Mouse (Mus musculus) retina, adult 2 months (tissue): ENCODE measurements around the gene Atp11a.
A peak's percentile ranks its signal among the peaks of the same experiment; 100 is the strongest.

ENCODE experiments used
- DNase-seq: peaks from one replicate; pipeline ENCODE4 v3.0.0-alpha.2; 2012; ENCODE audit warnings: low read depth, low spot score

The Atp11a gene

DNA sequence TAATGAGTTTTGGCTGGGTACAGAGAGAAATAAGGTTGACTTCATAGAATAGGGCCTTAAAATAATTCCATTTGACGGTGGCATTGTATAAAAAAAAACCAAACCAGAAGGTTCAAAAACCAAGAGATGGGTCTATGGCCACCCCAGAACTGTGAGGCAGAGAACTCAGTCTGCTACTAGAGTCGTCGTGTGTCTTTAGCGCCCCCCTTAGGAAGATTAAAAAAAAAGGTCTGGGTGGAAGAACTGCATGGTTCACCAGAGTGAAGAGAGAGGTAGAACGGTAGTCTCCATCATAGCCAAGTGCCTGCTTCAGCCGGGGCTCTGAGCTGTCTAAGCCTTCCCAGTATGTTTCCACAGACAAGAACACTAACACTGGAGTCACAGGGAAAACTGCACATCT lies 54.4 kb downstream of the Atp11a start:
- peak; percentile 16 for DNase-seq

DNA sequence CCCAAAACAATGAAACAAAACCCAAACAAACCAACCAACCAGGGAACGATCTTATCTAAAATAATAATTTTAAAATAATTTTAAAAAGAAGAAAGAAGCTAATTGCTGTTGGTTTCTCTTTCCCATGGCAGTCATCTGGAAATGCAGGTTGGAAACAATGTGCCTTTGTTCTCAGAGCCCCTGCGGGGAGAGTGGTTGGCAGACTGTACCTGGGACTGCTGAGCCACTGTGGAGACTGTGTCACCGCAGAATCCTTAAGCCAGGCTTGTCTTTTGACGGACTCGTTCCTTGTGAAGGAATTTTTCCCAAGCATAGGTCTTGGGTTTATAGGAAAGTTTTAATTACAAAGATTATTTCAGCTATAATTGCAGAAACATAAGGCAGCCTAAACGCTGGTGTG lies 59.6 kb downstream of the Atp11a start:
- no peak for DNase-seq

DNA sequence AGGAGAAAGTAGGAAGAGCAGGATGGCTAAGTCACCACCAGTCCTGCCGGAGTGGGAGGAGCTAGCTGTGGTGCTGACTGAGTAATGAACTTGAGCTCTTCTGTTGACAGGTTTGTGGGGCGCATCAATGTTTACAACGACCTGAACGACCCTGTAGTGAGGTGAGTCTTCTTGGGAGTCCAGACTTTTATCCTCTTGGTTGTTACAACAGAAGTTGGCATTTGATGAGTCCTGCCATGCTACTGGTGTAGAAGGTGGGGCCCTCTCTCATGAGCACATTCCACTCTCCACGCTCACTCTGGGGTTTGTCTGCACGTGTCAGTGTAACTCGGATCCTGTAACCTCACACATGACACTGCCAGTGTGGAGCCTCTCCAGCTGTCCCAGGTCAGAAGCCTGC lies 66.1 kb downstream of the Atp11a start:
- DNase-seq, result no peak

DNA sequence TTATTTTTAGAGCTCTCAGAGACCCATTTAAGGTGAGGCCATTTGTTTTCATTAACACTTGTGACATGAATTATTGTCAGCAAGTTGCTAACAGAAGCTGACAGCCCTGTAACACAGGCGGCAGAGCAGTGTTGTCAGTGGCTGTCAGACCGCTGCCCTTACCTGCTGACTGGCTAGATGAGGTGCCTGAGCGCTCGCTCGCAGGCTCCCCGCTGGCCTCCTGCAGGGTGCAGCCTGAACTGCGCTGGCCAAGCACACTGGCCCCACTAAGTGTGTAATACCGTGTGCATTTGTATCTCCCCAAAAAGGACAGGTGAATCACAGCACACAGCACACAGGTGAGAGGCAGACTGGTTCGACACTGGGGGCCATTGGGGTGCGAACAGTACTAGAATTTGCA lies 67.7 kb downstream of the Atp11a start:
- no peak for DNase-seq

DNA sequence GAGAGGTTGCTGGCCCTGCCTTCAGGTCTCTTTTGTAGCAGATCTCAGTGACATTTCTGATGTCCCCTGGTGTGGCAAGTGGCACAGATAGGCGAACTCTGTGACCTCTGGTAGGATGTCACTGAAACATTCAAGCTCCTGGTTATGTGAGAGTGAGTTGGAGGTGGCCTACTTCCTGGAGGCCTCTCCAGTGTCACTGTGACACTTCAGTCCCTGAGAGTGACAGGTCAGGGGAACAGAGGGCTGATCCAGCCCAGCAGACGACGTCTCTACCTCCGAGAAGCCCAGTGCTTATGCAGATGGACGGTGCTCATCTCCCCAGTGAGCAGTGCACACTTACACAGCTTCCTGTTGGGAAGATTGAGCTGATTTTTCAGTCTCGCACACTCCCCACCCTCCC lies 68.4 kb downstream of the Atp11a start:
- DNase-seq, result no peak

DNA sequence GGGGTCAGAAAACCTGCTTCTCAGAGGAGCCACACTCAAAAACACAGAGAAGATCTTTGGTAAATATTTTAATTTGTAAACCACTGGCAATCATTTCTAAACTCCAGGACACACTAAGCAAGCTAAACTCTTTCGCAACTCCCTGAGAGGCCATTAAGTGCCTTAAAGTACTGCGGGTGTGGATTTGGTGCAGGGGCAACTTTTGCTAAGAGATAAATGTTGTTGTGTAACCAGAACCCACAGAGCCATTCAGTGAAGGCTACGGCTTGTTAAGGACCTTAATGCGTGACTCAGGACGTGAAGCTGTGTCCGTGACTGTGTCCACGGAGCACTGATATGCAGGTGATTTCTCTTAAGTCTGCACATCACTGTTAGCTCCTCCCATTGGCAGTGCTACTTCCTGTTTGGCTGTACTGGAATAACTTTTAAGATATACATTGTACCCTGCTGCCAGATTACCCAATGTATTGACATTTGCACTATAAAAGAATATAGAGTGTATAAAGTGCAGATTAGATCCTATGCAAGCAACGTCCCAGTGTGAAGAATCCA lies 68.9 kb downstream of the Atp11a start:
- no peak for DNase-seq

DNA sequence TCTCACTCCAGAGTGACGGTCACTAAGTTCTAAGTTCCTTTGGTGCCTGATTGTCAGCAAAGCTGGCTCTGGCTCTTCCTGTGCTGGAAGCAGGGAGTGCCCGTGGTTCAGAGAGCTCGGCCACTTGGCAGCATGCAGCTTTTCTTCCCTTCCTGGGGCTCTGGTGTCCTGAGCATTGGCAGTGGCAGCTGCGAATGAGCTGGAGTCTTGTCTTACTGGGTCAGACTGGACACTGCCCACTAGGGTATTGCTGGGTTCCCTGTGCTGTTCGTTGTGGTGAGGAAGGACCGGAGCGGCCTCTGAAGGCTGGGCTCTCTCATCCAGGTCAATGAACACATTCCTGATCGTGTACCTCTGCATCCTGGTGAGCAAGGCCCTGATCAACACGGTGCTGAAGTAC lies 70.3 kb downstream of the Atp11a start:
- no peak for DNase-seq

DNA sequence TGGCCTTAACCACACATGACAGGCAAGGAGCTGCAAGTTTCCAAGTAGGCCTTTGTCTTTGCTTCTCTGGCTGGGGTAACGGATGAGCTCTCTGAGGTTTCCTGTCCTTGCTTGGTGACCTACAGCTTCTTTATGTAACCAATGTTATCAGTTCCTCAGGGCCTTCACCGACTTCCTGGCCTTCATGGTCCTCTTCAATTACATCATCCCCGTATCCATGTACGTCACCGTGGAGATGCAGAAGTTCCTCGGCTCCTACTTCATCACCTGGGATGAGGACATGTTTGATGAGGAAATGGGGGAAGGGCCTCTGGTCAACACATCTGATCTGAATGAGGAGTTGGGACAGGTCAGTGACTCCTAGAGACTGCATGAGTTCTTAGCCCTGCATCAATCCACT lies 71.5 kb downstream of the Atp11a start:
- DNase-seq, result no peak

DNA sequence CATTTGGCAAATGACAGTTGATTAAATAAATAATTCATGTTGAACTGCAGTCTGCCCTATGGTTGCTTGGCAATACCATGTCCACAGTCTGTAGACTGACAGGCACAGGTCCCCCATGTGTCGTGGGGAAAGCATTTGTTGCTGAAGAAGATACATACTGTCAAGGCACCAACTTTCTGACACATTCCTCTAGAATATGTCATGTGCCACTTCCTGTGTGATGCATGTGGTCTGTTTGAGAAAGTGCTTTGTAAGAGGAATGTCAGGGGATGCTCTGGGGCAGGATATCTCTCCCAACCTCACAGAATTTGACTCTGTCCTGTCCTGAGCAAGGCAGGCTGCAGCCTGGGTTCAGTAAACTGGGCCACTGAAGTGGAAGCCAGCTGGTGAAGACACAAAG lies 72.6 kb downstream of the Atp11a start:
- DNase-seq, result no peak

DNA sequence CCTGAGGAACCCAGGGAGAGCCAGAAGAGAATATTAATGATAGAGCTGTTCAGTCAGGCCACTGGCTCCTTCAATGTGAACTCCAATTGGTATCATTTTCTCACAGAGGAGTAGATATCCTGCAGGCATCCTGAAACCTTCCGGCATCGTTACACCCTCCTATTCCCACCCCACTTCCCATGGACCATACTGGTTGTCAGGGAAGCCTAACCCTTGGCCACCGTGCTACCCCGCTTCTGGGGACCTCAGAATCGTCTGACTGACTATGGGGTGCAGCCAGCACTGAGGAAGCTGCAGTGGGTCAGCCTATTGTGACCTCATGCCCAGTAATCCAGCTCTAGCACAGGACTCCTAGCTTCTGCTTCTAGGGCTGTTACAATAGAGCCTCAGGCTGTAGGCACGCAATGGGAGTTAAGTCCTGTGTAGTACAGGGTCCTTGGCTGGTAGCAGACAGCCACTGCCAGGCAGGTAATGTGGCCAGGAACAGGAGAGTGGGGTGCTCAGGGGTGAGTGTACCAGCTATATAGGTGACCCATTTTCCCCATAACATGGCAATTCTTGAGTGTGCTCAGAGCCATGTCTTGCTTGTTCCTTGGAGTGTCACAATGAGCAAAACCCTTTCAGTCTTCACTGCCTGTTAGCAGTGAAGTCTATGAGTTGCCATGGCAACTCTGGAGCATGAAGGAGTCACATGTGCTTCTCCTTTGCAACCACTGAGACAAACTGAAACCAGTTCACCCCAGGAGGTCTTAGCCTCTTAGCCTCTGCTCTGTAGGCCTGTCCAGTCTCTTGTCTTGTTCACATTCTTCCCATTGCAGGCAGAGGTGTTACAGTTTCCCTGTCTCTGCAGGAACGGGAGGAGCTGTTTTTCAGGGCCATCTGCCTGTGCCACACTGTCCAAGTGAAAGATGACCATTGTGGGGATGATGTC lies 75.1 kb downstream of the Atp11a start:
- no peak for DNase-seq

DNA sequence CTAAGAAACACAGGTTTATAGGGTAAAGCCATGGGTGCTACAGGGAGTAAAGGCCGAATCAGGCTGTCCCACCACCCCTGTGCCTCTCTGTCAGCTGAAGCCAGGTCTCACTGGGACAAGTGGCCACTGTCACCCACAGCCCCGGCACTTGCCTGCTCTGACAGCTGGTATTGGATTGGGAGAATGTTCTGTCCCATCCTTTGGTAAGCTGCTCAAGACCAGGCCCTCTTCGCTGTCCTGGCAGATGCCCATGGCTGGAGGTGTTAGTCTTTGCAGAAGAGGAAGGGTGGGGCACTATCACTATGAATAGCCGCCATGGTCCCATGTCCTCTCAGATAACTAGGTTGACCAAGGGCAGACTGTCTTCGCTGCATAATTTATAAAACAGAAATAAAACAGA lies 76.8 kb downstream of the Atp11a start:
- no peak for DNase-seq

DNA sequence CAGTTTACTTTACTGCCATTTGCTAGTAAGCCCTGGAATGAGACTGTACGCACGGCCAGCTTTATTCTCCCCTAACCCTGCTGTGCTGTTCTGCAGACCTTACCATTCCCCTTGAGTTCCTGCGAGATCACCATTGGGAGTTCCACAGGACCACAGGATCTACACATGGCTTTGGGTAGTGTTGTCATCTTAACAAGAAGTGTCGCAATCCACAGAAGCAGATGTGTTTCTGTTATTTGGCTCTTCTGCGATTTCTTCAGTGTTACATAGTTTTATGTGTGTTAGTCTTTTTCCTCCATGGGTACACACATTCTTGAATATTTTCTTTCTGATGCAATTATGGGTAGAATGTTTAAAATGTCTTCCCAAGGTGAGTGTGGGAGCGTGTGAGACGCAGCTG lies 84.0 kb downstream of the Atp11a start:
- DNase-seq, result no peak

DNA sequence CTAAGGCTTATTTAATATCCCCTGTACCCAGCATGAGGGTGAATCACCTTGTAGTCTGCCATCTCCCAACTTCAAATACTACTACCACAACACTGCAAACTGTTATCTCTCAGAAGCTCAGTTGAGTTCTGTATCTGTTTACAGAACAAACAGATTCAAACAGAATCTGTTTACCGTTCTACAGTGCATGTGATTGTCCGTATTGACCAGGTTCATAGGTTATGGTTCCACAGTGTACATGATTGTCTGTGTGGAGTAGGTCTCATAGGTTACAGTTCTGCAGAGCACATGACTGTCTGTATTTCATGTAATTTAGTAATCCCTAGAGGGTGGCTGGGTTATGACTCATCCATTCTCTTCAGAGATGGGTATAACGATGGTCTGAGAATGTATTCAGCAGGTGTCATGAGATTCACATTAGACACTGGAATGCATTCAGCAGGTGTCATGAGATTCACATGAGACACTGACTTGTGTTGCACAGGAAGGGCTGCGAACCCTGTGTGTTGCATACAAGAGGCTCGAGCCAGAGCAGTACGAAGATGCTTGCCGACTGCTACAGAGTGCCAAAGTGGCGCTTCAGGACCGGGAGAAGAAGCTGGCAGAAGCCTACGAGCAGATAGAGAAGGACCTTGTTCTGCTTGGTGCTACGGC lies 85.7 kb downstream of the Atp11a start:
- no peak for DNase-seq

DNA sequence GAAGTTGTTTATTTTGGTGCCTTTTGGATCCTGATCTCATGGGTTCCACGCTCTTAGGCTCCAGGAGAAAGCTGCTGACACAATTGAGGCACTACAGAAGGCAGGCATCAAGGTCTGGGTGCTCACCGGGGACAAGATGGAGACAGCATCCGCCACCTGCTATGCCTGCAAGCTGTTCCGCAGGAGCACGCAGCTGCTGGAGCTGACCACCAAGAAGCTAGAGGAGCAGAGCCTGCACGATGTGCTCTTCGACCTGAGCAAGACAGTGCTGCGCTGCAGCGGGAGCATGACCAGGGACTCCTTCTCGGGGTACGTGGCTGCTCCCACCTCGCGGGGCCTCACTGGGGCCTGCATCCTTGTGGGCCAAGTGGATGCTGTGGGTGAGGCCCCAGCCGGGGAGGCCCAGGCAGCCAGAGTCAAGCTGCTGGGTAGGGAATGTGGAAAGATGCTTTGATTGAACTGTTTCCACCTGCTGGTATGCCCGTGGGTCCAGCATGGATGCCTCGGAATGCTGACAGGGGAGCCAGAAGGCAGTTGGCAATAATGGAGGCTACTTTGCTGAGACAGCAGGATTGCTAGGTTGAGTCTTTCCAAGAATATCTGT lies 87.6 kb downstream of the Atp11a start:
- DNase-seq, result no peak

DNA sequence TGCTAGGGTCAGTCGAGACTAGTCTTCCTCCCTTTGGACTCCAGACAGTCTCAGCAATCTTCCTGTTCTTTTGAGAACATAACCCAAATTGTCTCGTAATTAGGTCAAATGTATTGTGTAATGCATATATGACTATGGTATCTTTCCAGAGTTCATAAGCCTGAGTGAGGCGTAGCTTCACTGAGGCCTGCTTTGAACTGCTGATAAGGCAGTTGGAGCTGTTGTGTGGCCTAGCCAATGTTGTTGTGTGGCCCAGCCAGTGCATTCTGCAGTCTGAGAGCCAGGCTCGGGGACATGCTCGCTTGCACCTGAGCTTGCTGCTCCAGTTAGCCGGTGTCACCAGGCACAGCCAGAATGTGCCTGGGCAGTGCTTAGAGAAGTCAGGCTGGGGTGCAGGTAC lies 89.6 kb downstream of the Atp11a start:
- no peak for DNase-seq

DNA sequence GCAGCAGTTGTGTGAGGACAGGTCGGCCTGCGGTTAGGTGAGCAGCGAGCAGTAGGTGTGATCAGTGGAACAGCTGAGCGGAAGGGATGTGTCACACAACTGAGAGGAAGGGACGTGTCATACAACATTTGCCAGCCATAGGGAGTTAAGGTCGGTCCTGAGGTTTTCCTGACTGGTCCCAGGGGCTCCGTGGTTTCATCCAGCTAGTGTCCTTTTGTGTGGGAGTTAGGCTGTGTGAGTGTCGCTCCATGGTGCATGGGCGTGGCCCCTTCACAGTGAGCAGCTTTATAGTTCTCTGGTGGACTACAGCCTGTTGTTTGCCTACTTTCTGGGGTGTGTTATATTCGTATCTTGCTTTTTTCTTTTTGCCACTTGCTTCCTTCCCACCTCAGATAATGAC lies 94.4 kb downstream of the Atp11a start:
- no peak for DNase-seq

DNA sequence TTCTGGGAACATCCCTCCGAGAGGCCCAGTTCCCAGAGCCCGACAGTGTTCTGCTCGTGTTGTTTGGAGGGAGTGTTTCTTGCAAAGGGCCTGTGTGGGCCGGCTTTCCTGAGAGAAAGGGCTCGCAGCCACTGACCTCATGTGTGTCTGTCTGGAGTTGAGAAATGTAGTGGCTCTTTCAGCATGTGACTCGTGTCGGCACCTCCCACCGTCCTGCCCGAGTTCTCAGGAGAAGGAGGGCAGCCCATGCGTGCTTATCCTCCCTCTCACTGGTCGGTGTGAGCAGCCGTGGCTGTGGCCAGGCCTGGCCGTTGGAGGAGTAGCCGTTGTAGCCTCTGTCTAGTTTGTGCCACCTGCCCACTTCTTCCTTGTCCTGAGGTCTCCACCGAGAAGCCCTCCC lies 99.2 kb downstream of the Atp11a start:
- no peak for DNase-seq

DNA sequence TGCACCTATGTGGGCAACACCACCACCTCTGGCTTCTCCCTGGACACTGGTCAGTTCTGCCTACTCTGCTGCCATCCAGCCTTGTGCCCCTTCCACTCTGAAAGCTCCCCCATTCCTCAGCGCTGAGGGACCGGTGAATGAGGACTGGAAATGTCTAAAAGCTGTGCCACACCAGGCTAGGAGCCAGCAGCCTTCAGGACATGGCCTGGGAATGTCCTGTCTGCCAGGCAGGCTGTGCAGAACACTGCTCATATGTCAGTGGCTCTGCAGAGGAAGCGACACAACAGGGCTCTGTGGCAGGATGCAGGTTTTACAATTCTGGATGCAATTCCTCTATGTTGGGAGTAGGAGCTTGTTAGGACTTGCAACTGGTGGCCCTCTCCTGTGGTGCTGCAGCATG lies 106.2 kb downstream of the Atp11a start:
- DNase-seq, result no peak

DNA sequence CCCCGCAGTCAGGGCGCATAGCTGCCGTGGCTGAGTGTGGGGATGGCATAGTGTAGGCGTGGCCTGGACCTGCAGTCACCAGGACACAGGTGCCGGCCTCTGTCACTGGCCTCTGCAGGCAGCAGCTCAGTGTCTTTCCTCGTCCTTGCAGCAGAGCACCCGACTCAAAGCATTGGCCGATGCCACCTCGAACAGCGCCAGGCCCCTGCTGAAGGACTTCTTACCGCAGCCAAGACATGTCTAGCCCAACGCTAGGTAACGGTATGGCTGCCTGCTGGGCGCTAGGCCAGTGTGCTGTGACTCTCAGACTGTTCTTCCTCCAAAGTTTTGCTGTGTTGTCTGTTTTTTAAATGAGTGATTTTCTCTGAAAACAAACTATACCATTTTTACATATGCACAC lies 106.8 kb downstream of the Atp11a start:
- no peak for DNase-seq

DNA sequence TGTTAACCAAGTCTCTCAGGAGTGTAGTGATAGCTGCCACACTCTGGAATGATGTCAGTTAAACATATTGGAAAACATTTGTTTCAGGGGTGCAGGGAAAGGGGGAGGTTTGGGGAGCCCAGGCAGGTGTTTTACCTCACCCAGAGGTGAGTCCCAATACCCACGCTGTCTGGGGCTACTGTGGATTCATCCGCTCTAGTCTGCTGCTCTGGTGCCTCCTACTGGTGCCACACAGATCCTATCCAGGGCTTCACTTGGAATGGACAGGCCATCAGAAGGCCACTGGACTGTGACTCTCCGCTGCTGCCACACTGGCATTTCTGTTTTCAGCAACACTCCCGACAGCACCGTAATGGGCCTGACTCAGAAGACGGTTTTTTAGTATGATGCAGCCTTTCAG lies 109.0 kb downstream of the Atp11a start:
- DNase-seq, result no peak

DNA sequence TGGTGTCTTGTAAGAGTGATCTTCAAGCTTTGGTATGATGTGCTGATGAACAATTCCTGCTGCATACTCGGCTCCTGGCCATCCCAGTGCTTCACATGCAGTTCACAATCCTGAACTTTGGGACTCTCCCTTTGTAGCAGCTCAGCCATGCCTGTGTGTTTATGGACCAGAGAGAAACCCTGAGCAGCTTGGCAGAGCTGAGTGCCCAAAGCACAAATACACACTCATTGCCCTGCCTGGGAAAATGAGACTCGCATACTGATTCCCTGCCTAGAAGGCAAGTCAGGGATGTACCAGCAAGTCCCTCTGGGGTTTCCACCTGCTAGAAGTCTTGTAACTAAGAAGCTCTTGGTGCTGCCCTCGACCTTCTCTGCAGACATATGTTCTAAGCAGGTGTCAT lies 112.8 kb downstream of the Atp11a start:
- DNase-seq, result no peak

DNA sequence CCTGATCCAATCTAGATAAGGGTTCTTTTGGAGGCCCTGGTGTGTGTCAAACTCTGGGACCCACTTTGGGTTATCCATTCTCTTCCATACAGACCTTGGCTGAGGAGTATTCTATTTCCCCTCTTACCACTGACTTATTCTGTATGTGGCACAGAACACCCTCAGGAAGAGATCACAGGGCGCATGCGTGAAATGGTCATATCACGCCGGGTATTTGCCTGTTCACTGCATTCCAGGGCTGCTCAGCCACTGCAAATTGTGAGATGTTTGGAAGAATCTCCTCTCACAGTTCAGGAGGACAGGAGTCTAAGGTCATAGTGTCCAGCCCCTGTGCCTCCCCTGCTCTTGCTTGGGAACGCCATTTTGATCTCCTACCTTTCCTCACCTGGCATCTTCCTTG lies 113.8 kb downstream of the Atp11a start:
- no peak for DNase-seq

DNA sequence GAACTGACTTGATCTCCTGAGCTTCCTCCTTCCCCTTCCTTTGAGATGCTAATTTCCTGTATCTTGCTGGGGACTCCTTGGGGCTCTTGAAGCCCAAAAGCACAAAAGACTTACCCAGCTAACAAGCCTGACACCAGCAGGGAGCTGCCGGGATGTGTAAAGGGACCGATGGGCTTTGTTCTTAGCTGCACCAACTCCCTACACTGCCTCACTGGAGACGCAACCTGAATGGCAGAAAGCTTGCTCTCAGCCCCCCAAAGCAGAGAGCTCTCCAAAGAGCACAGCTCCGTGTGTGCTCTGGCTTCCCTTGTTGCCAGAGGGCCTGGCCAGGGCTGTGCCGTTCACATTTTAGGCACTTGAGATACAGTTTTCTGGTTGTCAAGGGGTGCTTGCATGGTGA lies 114.6 kb downstream of the Atp11a start:
- DNase-seq, result no peak
